Mouse (Mus musculus): Measurements from ENCODE around the gene Tspan2.
A peak's percentile ranks its signal among the peaks of the same experiment; 100 is the strongest.

Gene Tspan2

GRCm38 (mm10) chr3:102735031-102735558, 766 bp downstream of the Tspan2 start:
- no peak for DNase-seq

GRCm38 (mm10) chr3:102735638-102736037, 1.3 kb downstream of the Tspan2 start:
- no peak for DNase-seq

- no peak for DNase-seq
Observed at GRCm38 (mm10) chr3:102736436-102736835, 2.1 kb downstream of the Tspan2 start.

- DNase-seq = no peak
Observed at GRCm38 (mm10) chr3:102737106-102737505, 2.8 kb downstream of the Tspan2 start.

- DNase-seq = no peak
Observed at GRCm38 (mm10) chr3:102738161-102738901, 4.0 kb downstream of the Tspan2 start.

- no peak for DNase-seq
Observed at GRCm38 (mm10) chr3:102738926-102739325, 4.6 kb downstream of the Tspan2 start.

- DNase-seq = no peak
Observed at GRCm38 (mm10) chr3:102742725-102743124, 8.4 kb downstream of the Tspan2 start.

GRCm38 (mm10) chr3:102743202-102743601, 8.9 kb downstream of the Tspan2 start:
- no peak for DNase-seq

- DNase-seq = no peak
Observed at GRCm38 (mm10) chr3:102743781-102744471, 9.6 kb downstream of the Tspan2 start.

GRCm38 (mm10) chr3:102744657-102745056, 10.3 kb downstream of the Tspan2 start:
- DNase-seq = no peak

GRCm38 (mm10) chr3:102746174-102746573, 11.8 kb downstream of the Tspan2 start:
- DNase-seq = no peak

GRCm38 (mm10) chr3:102748038-102748437, 13.7 kb downstream of the Tspan2 start:
- no peak for DNase-seq

- no peak for DNase-seq
Observed at GRCm38 (mm10) chr3:102748686-102749085, 14.4 kb downstream of the Tspan2 start.

GRCm38 (mm10) chr3:102751136-102751535, 16.8 kb downstream of the Tspan2 start:
- no peak for DNase-seq

GRCm38 (mm10) chr3:102751536-102751935, 17.2 kb downstream of the Tspan2 start:
- no peak for DNase-seq

- no peak for DNase-seq
Observed at GRCm38 (mm10) chr3:102752053-102752452, 17.7 kb downstream of the Tspan2 start.

- DNase-seq = no peak
Observed at GRCm38 (mm10) chr3:102752457-102752856, 18.1 kb downstream of the Tspan2 start.

- DNase-seq = no peak
Observed at GRCm38 (mm10) chr3:102755801-102756200, 21.5 kb downstream of the Tspan2 start.

- DNase-seq = no peak
Observed at GRCm38 (mm10) chr3:102757019-102757418, 22.7 kb downstream of the Tspan2 start.

GRCm38 (mm10) chr3:102760236-102760635, 25.9 kb downstream of the Tspan2 start:
- no peak for DNase-seq

GRCm38 (mm10) chr3:102762388-102762787, 28.1 kb downstream of the Tspan2 start:
- peak; percentile 61 for DNase-seq

GRCm38 (mm10) chr3:102763713-102764400, 29.5 kb downstream of the Tspan2 start:
- peak; percentile 64 for DNase-seq

GRCm38 (mm10) chr3:102764850-102765249, 30.5 kb downstream of the Tspan2 start:
- no peak for DNase-seq

GRCm38 (mm10) chr3:102773018-102773417, 38.7 kb downstream of the Tspan2 start:
- no peak for DNase-seq
